Mouse (Mus musculus) CH12.LX (cell line): ENCODE measurements around the gene Aldh2. TPM values are rescaled to one million over a fixed set of nuclear protein-coding genes. Genes with fewer than 3 reads are reported as not detected.

Experiments used
- DNase-seq: peaks from one replicate; pipeline ENCODE4 v3.0.0-alpha.2; 2013; ENCODE audit errors: extremely low read depth
- H3K27ac ChIP-seq: 2 replicates; pipeline ENCODE4 v1.5.1; 2012; ENCODE audit warnings: low read depth, mild to moderate bottlenecking, control low read depth, moderate library complexity; ENCODE audit not compliant: insufficient read depth
- H3K27me3 ChIP-seq: replicated peaks from 2 replicates; pipeline ENCODE3; 2012; ENCODE audit warnings: inconsistent platforms
- H3K36me3 ChIP-seq, 2 experiments: replicated peaks in 1 of 2; 2 replicates each; pipeline versions ENCODE3 to v1.6.1; 2012; ENCODE audit warnings: inconsistent platforms in 1 of 2, low read length in 1 of 2, mild to moderate bottlenecking in 1 of 2, mixed read lengths in 1 of 2, moderate library complexity in 1 of 2; ENCODE audit not compliant: control insufficient read depth in 1 of 2, insufficient read depth in 1 of 2
- H3K4me1 ChIP-seq, 2 experiments: 2 replicates each; pipeline ENCODE4 v1.6.1; 2012; ENCODE audit warnings: inconsistent platforms in 1 of 2, moderate library complexity in 1 of 2; ENCODE audit not compliant: insufficient read depth in 2 of 2, control insufficient read depth in 1 of 2
- H3K4me2 ChIP-seq: 2 replicates; pipeline ENCODE4 v1.6.1; 2012; ENCODE audit warnings: low read depth, mild to moderate bottlenecking, control low read depth; ENCODE audit not compliant: poor library complexity, insufficient read depth, severe bottlenecking
- H3K4me3 ChIP-seq, 3 experiments: fragments of 150-350 bp in 1 of 3; sonication (generic) in 1 of 3; replicated peaks in 1 of 3; 2 replicates each; pipeline versions ENCODE3 to v1.5.1; 2011 to 2012; ENCODE audit warnings: low read depth in 2 of 3, low read length in 2 of 3, mild to moderate bottlenecking in 2 of 3, moderate library complexity in 2 of 3, control low read depth in 1 of 3, improper control_type of control experiment in 1 of 3, inconsistent platforms in 1 of 3, mixed read lengths in 1 of 3; ENCODE audit not compliant: poor library complexity in 1 of 3
- H3K79me2 ChIP-seq: replicated peaks from 2 replicates; pipeline ENCODE4 v1.6.1; 2012; ENCODE audit warnings: mild to moderate bottlenecking, moderate library complexity; ENCODE audit not compliant: control insufficient read depth, poor library complexity, insufficient read depth, severe bottlenecking; ENCODE audit errors: extremely low read depth
- H3K9ac ChIP-seq: 2 replicates; pipeline ENCODE4 v1.6.1; 2012; ENCODE audit warnings: low read depth, mild to moderate bottlenecking, control low read depth, moderate library complexity; ENCODE audit not compliant: insufficient read depth
- H3K9me3 ChIP-seq: replicated peaks from 2 replicates; pipeline ENCODE3; 2012; ENCODE audit warnings: low read length, inconsistent platforms, mixed read lengths
- BHLHE40 ChIP-seq: IDR thresholded peaks from 2 replicates; pipeline ENCODE4 v1.6.1; 2011; ENCODE audit warnings: mild to moderate bottlenecking, low read depth, low read length, improper control_type of control experiment
- CHD2 ChIP-seq: IDR thresholded peaks from 2 replicates; pipeline ENCODE4 v1.6.1; 2011; ENCODE audit warnings: low read length, improper control_type of control experiment
- CTCF ChIP-seq, 2 experiments: IDR thresholded peaks in 1 of 2; conservative IDR thresholded peaks in 1 of 2; 2 replicates each; pipeline ENCODE4 v1.5.1; 2011 to 2012; ENCODE audit warnings: low read depth in 2 of 2, low read length in 2 of 2, improper control_type of control experiment in 1 of 2, inconsistent platforms in 1 of 2, mild to moderate bottlenecking in 1 of 2, moderate library complexity in 1 of 2
- GABPA ChIP-seq: IDR thresholded peaks from 2 replicates; pipeline ENCODE4 v1.6.1; 2012; ENCODE audit warnings: low read depth, low read length, improper control_type of control experiment, inconsistent platforms; ENCODE audit not compliant: insufficient replicate concordance
- HCFC1 ChIP-seq: IDR thresholded peaks from 2 replicates; pipeline ENCODE4 v1.6.1; 2012; ENCODE audit warnings: low read depth, mild to moderate bottlenecking, inconsistent platforms, low read length, improper control_type of control experiment
- IRF4 ChIP-seq: IDR thresholded peaks from 2 replicates; pipeline ENCODE4 v1.6.1; 2014; ENCODE audit warnings: low read depth, mild to moderate bottlenecking, inconsistent platforms, low read length, improper control_type of control experiment
- JUN ChIP-seq: IDR thresholded peaks from 2 replicates; pipeline ENCODE4 v1.6.1; 2011; ENCODE audit warnings: low read depth, mild to moderate bottlenecking, low read length, improper control_type of control experiment, moderate library complexity; ENCODE audit not compliant: insufficient read depth
- MAFK ChIP-seq: IDR thresholded peaks from 2 replicates; pipeline ENCODE4 v1.6.1; 2011; ENCODE audit warnings: low read length, improper control_type of control experiment; ENCODE audit not compliant: insufficient replicate concordance
- MAZ ChIP-seq: IDR thresholded peaks from 2 replicates; pipeline ENCODE4 v1.6.1; 2012; ENCODE audit warnings: low read depth, mild to moderate bottlenecking, inconsistent platforms, low read length, improper control_type of control experiment, moderate library complexity
- NELFE ChIP-seq: IDR thresholded peaks from 2 replicates; pipeline ENCODE4 v1.6.1; 2011; ENCODE audit warnings: low read depth, low read length, improper control_type of control experiment
- NRF1 ChIP-seq: IDR thresholded peaks from 2 replicates; pipeline ENCODE4 v1.6.1; 2014; ENCODE audit warnings: low read depth, mild to moderate bottlenecking, inconsistent platforms, low read length, improper control_type of control experiment, moderate library complexity
- POLR2A ChIP-seq: IDR thresholded peaks from 2 replicates; pipeline ENCODE4 v1.6.1; 2011; ENCODE audit warnings: low read depth, mild to moderate bottlenecking, improper control_type of control experiment, low read length
- POLR2AphosphoS2 ChIP-seq: IDR thresholded peaks from 2 replicates; pipeline ENCODE4 v1.6.1; 2011; ENCODE audit warnings: low read depth, low read length, improper control_type of control experiment
- RCOR1 ChIP-seq: conservative IDR thresholded peaks from 2 replicates; pipeline ENCODE4 v1.6.1; 2012; ENCODE audit warnings: low read depth, mild to moderate bottlenecking, inconsistent platforms, low read length, improper control_type of control experiment
- SIN3A ChIP-seq: IDR thresholded peaks from 2 replicates; pipeline ENCODE4 v1.6.1; 2012; ENCODE audit warnings: low read length, improper control_type of control experiment, inconsistent platforms
- SMC3 ChIP-seq: IDR thresholded peaks from 2 replicates; pipeline ENCODE4 v1.6.1; 2011; ENCODE audit warnings: low read depth, low read length, improper control_type of control experiment
- USF2 ChIP-seq: conservative IDR thresholded peaks from 2 replicates; pipeline ENCODE4 v1.6.1; 2011; ENCODE audit warnings: low read depth, low read length, improper control_type of control experiment
- ZC3H11A ChIP-seq: IDR thresholded peaks from 2 replicates; pipeline ENCODE4 v1.6.1; 2012; ENCODE audit warnings: low read depth, mild to moderate bottlenecking, inconsistent platforms, low read length, improper control_type of control experiment
- ZKSCAN1 ChIP-seq: IDR thresholded peaks from 2 replicates; pipeline ENCODE4 v1.6.1; 2012; ENCODE audit warnings: low read depth, inconsistent platforms, low read length, improper control_type of control experiment, borderline replicate concordance
- ZMIZ1 ChIP-seq: IDR thresholded peaks from 2 replicates; pipeline ENCODE4 v1.6.1; 2012; ENCODE audit warnings: low read depth, mild to moderate bottlenecking, inconsistent platforms, low read length, improper control_type of control experiment
- ZNF384 ChIP-seq: IDR thresholded peaks from 2 replicates; pipeline ENCODE4 v1.6.1; 2012; ENCODE audit warnings: low read depth, low read length, improper control_type of control experiment, inconsistent platforms
- dilution Hi-C: fragments of 300-500 bp; cut with MboI; formaldehyde crosslinking; loops from 2 replicates; pipeline ENCODE4 v1.14.3; 2020; ENCODE audit warnings: low sequenced_read_pairs; ENCODE audit not compliant: extremely low pct_unique_long_range_greater_than_20kb, extremely low pct_ligation_motif_present
- in situ Hi-C: fragments of 300-500 bp; cut with MboI; formaldehyde crosslinking; loops from 3 replicates; pipeline ENCODE4 v1.14.3; 2019; ENCODE audit warnings: low sequenced_read_pairs, low pct_ligation_motif_present, low pct_unique_long_range_greater_than_20kb, mixed read lengths
- polyA plus RNA-seq: library from polyadenylated mRNA; unstranded; fragments of >175 nt; gene quantifications from 2 replicates; pipeline ENCODE4 v1.2.1, GENCODE M21; 2012; ENCODE audit warnings: low read depth; ENCODE audit not compliant: insufficient read length
- total RNA-seq, 2 experiments: library from RNA; depleted of rRNA; stranded (reverse); fragments of 300-350 nt in 1 of 2; fragments of >200 nt in 1 of 2; gene quantifications; 2 replicates each; pipeline ENCODE4 v1.2.3; 2012 to 2014

Gene Aldh2
- total and polyA plus RNA-seq, 3 experiments, result 58.9 to 139 (median 73.9) TPM

DNA sequence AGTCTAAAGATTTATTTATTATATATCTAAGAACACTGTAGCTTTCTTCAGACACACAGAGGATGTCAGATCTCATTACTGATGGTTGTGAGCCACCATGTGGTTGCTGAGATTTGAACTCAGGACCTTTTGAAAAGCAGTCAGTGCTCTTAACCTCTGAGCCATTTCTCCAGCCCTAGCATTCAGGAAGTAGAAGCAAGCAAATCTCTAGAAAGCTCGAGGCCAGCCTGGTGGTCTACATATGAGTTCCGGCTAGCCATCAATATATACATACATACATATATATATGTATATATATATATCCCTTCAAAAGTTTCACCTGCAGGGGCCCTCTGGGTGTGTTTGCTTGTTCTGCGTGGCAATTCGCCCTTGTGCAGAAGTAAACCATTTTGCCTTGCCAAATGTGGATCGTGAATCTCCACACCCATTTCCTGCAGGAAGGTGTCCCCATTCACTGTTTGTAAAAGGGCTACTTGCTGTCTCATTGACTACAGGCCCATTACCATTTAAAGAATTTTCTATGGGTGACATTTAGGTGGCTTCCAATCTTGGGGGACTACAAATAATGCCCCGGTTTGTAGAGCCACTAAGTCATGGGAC is 1.2 kb upstream of the Aldh2 start:
- in situ Hi-C loops, result no loop called here
- no peaks in the 10 kb centered on the region for H3K79me2 ChIP-seq
- no peaks in the 10 kb centered on the region for H3K27me3 ChIP-seq
- H3K9ac ChIP-seq, result peak overlapping the region; percentile 31; the same call in 1 of the 2 replicates
- H3K4me2 ChIP-seq, result no peak overlapping the region; the same call in 1 of the 2 replicates
- H3K27ac ChIP-seq, result no peak overlapping the region
- no peak for DNase-seq
- no peak overlapping the region for H3K4me3 ChIP-seq
- H3K36me3 ChIP-seq, result peaks cover 0 to 11% of the 10 kb centered on the region in 2 experiments
- no peak for TF ChIP-seq POLR2AphosphoS2
- no peak for TF ChIP-seq SIN3A
- TF ChIP-seq IRF4, result no peak
- no peak for TF ChIP-seq MAZ
- no peak for TF ChIP-seq CHD2
- TF ChIP-seq CTCF (conservative IDR thresholded peaks at IDR 0.05 in 1 of 2, IDR thresholded peaks at IDR 0.05 in 1 of 2; ENCODE audit: low read depth in 2 of 2, low read length in 2 of 2), result no peak
- TF ChIP-seq RCOR1, result no peak
- no peak for TF ChIP-seq GABPA
- TF ChIP-seq NRF1, result no peak
- no peak for TF ChIP-seq JUN
- no peak for TF ChIP-seq ZNF384
- TF ChIP-seq BHLHE40, result no peak
- no peak for TF ChIP-seq ZMIZ1
- TF ChIP-seq POLR2A, result no peak
- no peak for TF ChIP-seq ZKSCAN1
- no peak for TF ChIP-seq MAFK
- TF ChIP-seq USF2, result no peak
- no peak for TF ChIP-seq ZC3H11A
- no peaks in the 10 kb centered on the region for H3K9me3 ChIP-seq
- peaks cover 5 to 38% of the 10 kb centered on the region in 2 experiments; a peak in 3 of 4 replicates for H3K4me1 ChIP-seq
- dilution Hi-C loops, result no loop called here

DNA sequence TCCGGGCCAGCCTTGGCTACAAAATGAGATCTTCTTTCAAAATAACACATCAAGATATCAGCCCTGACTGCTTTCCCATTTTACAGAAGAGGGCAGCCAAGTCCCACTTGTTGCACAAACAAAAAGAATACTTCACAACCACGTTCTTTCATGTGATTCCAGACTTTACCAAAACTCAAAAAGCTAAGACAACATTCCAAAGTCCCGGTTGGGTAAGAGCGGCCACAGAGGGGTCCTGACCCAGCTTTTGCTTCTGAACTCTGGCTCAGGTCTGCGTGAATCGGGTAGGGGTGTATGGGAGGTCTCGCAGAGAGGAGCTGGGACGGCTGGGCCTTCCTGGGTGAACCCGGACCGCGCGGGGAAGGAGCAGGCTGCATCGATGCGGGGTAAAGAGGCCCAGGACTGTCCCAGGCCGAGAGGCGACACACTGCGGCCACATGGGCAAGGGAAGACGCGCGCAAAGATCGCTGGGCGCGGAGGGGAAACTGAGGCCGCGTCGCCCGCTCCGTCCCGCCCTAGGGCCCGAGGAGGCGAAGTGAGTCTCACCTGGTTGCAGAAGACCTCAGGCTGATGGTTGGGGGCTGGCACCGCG is 712 bp downstream of the Aldh2 start:
- DNase-seq, result no peak
- peak overlapping the region; percentile 41 for H3K9ac ChIP-seq
- no peak overlapping the region for H3K27ac ChIP-seq
- dilution Hi-C loops (no loop called here), in situ Hi-C loops (no loop called here)
- TF ChIP-seq HCFC1 (no peak), POLR2A (no peak), USF2 (no peak), NELFE (no peak), SMC3 (no peak)
- TF ChIP-seq, all 38 proteins: peak for 0
- Histone ChIP-seq H3K79me2 (no peaks in the 10 kb centered on the region), H3K4me2 (peak overlapping the region; percentile 67), H3K36me3 (peaks cover 0 to 18% of the 10 kb centered on the region in 2 experiments), H3K9me3 (no peaks in the 10 kb centered on the region), H3K4me1 (peaks cover 5 to 33% of the 10 kb centered on the region in 2 experiments; a peak in 3 of 4 replicates), H3K4me3 (peak overlapping the region; percentile 53 to 87 (median 69)), H3K27me3 (no peaks in the 10 kb centered on the region)
